Mouse (Mus musculus) neural tube, embryonic 11.5 days (tissue): ENCODE measurements around the gene Nlrp14. TPM values are rescaled to one million over a fixed set of nuclear protein-coding genes. Genes with fewer than 3 reads are reported as not detected.
A peak's percentile ranks its signal among the peaks of the same experiment; 100 is the strongest.

Source experiments
- ATAC-seq: fragments of 200-750 bp; cut with Nextera tagmentation; 2 replicates; pipeline ENCODE4 v1.8.0; 2017; ENCODE audit warnings: moderate number of reproducible peaks, mild to moderate bottlenecking, moderate TSS enrichment, moderate library complexity; ENCODE audit not compliant: insufficient read depth, low FRiP score, low TSS enrichment
- DNase-seq: peaks from one replicate; pipeline ENCODE4 v3.0.0-alpha.2; 2015; ENCODE audit warnings: low spot score
- H3K27ac ChIP-seq: fragments of 300-500 bp; sonication (generic); 2 replicates; pipeline ENCODE4 v1.5.1; 2014; ENCODE audit warnings: low read depth, mild to moderate bottlenecking, low read length
- H3K27me3 ChIP-seq: fragments of 300-500 bp; sonication (generic); 2 replicates; pipeline ENCODE4 v1.6.1; 2014; ENCODE audit warnings: mild to moderate bottlenecking, low read length, mixed read lengths; ENCODE audit not compliant: control insufficient read depth, insufficient read depth
- H3K36me3 ChIP-seq: fragments of 300-500 bp; sonication (generic); 2 replicates; pipeline ENCODE4 v1.6.1; 2014; ENCODE audit warnings: mild to moderate bottlenecking, low read length, moderate library complexity, mixed read lengths; ENCODE audit not compliant: control insufficient read depth, insufficient read depth
- H3K4me1 ChIP-seq: fragments of 300-500 bp; sonication (generic); 2 replicates; pipeline ENCODE4 v1.6.1; 2014; ENCODE audit warnings: low read length, mixed read lengths; ENCODE audit not compliant: control insufficient read depth, insufficient read depth
- H3K4me2 ChIP-seq: fragments of 300-500 bp; sonication (generic); 2 replicates; pipeline ENCODE4 v1.6.1; 2014; ENCODE audit warnings: low read depth, mild to moderate bottlenecking, moderate library complexity
- H3K4me3 ChIP-seq: fragments of 300-500 bp; sonication (generic); 2 replicates; pipeline ENCODE4 v1.5.1; 2014; ENCODE audit warnings: low read depth, low read length
- H3K9ac ChIP-seq: fragments of 300-500 bp; sonication (generic); 2 replicates; pipeline ENCODE4 v1.6.1; 2014; ENCODE audit warnings: mild to moderate bottlenecking, low read length
- H3K9me3 ChIP-seq: fragments of 300-500 bp; sonication (generic); 2 replicates; pipeline ENCODE4 v1.6.1; 2016; ENCODE audit warnings: low read length; ENCODE audit not compliant: control insufficient read depth
- WGBS: fragments of 180-500 bp; shearing (Covaris S2); extraction: QIAGEN DNeasy Blood & Tissue Kit; methylation state at CpG from one replicate; pipeline ENCODE4 v1.1.7; 2014; 5-methylcytosine and 5-hydroxymethylcytosine counted together
- polyA plus RNA-seq: library from polyadenylated mRNA; unstranded; fragments of >200 nt; fragmentation: Nextera tagmentation; extraction: Ambion mirVana; gene quantifications from 2 replicates; pipeline ENCODE4 v1.2.1, GENCODE M21; 2014

Nlrp14 gene
- polyA plus RNA-seq, 1 experiment from 2014 or later, result not detected

DNA sequence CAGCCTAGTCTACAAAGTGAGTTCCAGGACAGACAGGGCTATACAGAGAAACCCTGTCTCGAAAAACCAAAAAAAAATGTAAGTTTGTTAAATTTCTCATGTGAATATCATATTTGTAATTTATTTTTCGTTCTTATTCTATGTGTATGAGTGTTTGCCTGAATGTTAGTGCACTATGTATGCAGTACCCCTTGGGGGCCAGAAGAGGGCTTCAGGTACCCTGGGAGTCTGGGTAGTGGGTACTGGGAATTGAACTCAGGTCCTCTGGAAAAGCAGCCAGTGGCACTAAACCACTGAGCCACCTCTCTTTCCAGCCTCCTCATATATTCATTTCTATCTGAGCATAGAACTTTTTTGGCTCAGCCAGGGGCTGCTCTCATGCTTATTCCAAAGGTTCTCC lies 50.1 kb downstream of the Nlrp14 start:
- H3K27ac ChIP-seq, result no peak overlapping the region
- H3K36me3 ChIP-seq, result no peaks in the 10 kb centered on the region
- H3K9ac ChIP-seq, result no peak overlapping the region
- 87% methylated on average over 2 of the region's 2 CpGs for WGBS
- H3K9me3 ChIP-seq, result no peaks in the 10 kb centered on the region
- ATAC-seq (no peak), DNase-seq (no peak)
- H3K4me1 ChIP-seq, result no peaks in the 10 kb centered on the region
- H3K4me3 ChIP-seq, result no peak overlapping the region
- no peak overlapping the region for H3K4me2 ChIP-seq
- H3K27me3 ChIP-seq, result no peaks in the 10 kb centered on the region

- peak; percentile 16; the same call in 1 of the 2 replicates for ATAC-seq
- no peaks in the 10 kb centered on the region for H3K36me3 ChIP-seq
- WGBS, result 18% methylated on average over 3 of the region's 3 CpGs
- DNase-seq, result no peak
- no peak overlapping the region for H3K4me2 ChIP-seq
- no peak overlapping the region for H3K9ac ChIP-seq
- no peaks in the 10 kb centered on the region for H3K4me1 ChIP-seq
- no peak overlapping the region for H3K4me3 ChIP-seq
- no peaks in the 10 kb centered on the region for H3K9me3 ChIP-seq
- no peaks in the 10 kb centered on the region for H3K27me3 ChIP-seq
- H3K27ac ChIP-seq, result no peak overlapping the region
These were observed 70.1 kb downstream of the Nlrp14 start for GRCm38 (mm10) chr7:107236854-107237253.

DNA sequence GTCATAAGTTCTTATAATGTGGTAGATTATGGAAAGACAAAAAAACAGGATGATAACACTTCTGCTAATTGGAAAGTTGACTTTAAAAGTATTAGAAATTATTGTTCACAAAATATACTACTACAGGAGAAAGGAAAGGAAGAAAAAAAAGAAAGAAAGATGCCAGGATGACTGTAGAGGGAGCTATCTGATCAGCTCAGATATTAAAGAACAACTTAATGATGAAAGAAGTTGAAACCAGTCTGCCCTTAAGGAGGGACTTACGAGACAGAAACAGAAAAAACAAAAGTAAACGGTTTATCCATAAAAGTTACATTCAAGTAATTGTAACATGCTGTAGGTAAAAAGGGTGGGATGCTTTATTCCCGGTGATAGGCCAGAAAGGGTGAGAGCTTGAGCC lies 70.7 kb downstream of the Nlrp14 start:
- Histone ChIP-seq H3K4me2 (no peak overlapping the region), H3K36me3 (no peaks in the 10 kb centered on the region), H3K4me1 (no peaks in the 10 kb centered on the region), H3K4me3 (no peak overlapping the region), H3K9me3 (no peaks in the 10 kb centered on the region), H3K9ac (no peak overlapping the region), H3K27me3 (no peaks in the 10 kb centered on the region), H3K27ac (no peak overlapping the region)
- DNase-seq (no peak), ATAC-seq (no peak)
- WGBS, result 80% methylated on average over 3 of the region's 3 CpGs

DNA sequence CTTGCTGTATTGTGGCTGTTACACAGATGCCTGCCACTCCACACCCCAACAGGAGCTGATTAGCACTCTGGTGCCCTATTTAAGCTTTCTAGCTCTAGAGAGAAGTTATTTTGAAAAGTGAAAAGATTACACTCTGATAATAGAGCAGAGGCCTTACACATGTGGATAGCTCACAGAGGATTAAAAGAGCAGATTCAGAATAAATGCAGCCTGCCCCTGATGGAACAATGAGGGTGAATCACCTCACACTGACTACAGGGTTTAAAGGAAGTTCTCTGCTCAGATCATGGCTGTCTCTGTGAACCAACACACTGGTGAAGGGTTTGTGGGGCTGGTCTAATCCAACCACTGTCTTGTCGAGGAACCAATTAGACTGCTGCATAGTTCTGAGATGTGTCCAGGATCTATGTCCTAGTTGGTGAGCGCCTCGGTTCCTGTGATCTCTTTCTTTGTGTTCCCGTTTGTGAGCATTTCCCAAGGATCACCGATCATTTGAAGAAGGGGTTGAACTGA lies 74.6 kb downstream of the Nlrp14 start:
- Histone ChIP-seq H3K4me2 (no peak overlapping the region), H3K27me3 (no peaks in the 10 kb centered on the region)
- WGBS, result 88% methylated on average over 5 of the region's 5 CpGs

More for the DNA sequence above, 74.6 kb downstream of the Nlrp14 start:
- DNase-seq, result no peak
- Histone ChIP-seq H3K4me1 (no peaks in the 10 kb centered on the region), H3K4me3 (no peak overlapping the region), H3K27ac (no peak overlapping the region), H3K9ac (no peak overlapping the region), H3K36me3 (no peaks in the 10 kb centered on the region), H3K9me3 (no peaks in the 10 kb centered on the region)
- ATAC-seq, result no peak

Other genes with a start within 250 kb of the Nlrp14 start
- not detected in 2 replicates for gene Olfr709-ps1, start 234.8 kb upstream of the Nlrp14 start, polyA plus RNA-seq
- not detected in 2 replicates for gene Olfr710, start 218.7 kb upstream of the Nlrp14 start, polyA plus RNA-seq
- not detected in 2 replicates for gene Olfr6, start 203.1 kb upstream of the Nlrp14 start, polyA plus RNA-seq
- not detected in 2 replicates for gene Olfr711, start 191.5 kb upstream of the Nlrp14 start, polyA plus RNA-seq
- not detected in 2 replicates for gene Olfr2, start 160.9 kb upstream of the Nlrp14 start, polyA plus RNA-seq
- not detected in 2 replicates for gene Olfr713, start 135.8 kb upstream of the Nlrp14 start, polyA plus RNA-seq
- not detected in 2 replicates for gene Olfr714, start 96.0 kb upstream of the Nlrp14 start, polyA plus RNA-seq
- gene Olfr17, start 73.8 kb upstream of the Nlrp14 start, polyA plus RNA-seq, result not detected in 2 replicates
- not detected in 2 replicates for gene Olfr715b, start 56.6 kb upstream of the Nlrp14 start, polyA plus RNA-seq
- gene Olfr715, start 35.9 kb upstream of the Nlrp14 start, polyA plus RNA-seq, result not detected in 2 replicates
- gene Olfr716, start 28.7 kb upstream of the Nlrp14 start, polyA plus RNA-seq, result not detected in 2 replicates
- gene Rbmxl2, start 42.5 kb downstream of the Nlrp14 start, polyA plus RNA-seq, result not detected in 2 replicates
- gene Syt9, start 203.7 kb downstream of the Nlrp14 start, polyA plus RNA-seq, result 4.2 and 4.4 TPM in 2 replicates